Mouse (Mus musculus): ENCODE measurements around the gene Slc29a1.

Slc29a1 gene

DNA sequence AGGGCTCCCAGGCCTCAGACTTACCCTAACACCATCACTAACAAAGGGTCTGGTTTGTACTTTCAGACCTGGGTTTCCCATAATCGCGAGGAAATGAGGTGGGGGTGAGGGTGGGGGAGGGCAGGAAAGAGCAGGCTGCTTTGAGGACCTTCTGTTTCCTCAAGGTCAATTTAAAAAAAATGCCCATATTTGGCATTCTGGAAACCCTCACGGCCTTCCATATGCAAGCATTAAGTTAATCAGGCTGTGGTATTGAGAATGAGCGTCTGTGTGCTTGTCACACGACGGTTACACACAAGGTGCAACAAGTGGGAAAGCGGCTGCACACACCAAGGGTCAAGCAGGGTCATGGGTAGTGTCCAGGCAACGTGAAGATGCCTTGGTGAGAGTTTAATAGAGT lies 12.6 kb upstream of the Slc29a1 start:
- no peak for DNase-seq (ENCODE audit: low spot score in 2 of 2)

DNA sequence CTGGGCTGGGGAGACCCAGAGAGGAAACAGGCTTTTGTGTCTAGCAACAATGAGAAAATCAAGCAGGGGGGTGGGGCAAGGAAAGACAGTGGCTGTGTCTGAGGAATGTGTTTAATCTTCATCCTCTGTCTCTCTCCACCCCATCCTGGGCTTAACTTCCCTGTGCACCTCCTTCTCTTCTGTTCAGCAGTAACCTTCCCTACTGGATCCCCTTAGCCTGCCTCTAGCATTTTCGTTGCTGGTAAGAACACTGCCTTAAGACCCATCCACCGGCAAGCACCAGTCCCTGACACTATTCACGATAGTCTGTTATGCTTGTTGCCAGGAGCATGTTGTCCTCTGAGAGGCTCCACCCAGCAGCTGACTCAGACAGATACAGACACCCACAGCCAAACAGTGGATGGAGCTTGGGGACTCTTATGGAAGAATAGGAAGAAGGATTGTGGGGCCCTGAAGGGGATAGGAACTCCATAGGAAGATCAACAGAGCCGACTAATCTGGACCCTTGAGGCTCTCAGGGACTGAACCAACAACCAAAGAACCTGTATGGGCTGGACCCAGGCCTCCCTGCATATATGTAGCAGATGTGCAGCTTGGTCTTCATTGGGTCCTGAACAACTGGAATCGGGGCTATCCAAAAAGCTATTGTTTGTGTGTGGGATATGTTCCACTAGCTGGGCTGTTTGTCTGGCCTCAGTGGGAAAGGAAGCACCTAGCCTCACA lies 10.9 kb upstream of the Slc29a1 start:
- DNase-seq (ENCODE audit: low spot score in 2 of 2), result no peak

DNA sequence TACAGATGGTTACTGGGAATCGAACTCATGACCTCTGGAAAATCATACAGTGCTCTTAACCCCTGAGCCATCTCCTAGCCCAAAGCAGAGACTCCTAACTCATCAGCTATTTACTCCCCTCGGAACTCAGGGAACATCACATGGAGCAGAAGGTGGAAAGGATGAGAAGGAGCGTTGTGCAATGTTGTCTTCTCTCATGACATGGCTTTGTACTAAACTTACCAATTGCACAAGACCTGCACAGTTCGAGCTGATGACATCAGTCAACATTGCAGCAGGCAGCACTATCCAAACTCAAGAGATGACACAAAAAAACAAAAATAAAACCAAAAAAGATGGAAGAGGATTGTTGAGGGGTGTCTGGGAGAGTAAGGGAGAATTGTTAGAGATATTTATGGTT lies 9.0 kb upstream of the Slc29a1 start:
- DNase-seq (ENCODE audit: low spot score in 2 of 2), result no peak

DNA sequence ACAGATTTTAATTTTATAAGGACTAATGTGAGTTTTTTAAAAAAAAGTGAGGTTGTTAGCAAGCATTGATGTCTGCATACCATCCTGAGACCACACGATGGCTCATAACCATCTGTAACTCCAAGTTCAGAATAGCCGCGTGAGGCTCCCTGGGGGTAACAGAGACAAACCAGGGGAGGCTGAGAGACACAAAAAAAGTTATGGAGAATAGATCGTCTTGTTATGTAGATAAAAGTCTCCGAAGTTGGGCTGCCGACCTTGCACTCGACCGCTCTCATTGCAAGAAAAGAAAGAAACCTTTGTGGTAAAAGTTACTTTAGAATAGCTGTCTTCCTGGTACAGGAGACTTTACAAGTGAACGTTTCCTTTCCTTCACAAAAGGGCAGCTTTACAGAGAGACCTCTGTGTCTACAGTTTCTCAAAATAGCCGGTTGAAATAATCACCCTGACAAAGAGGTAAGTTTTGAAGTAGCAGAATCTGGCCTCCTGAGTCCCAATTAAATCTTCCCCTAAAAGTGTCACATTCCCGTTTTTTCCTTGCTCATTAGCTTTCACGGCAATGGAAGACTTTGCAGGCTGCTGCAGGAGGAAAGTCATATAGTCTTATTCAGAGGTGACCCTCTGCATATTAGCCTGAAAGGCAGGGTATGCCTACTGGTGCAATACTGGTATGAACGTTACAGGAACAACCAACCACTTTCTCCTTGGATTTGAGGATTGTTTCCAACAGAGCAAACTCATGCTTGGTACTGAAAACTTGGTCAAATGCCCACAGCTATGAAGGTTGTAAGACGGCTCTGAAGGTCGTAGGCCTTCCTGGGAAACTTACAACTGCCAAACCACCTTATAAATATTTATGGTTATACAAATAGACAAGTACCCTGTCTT lies 7.8 kb upstream of the Slc29a1 start:
- DNase-seq (ENCODE audit: low spot score in 2 of 2), result no peak

DNA sequence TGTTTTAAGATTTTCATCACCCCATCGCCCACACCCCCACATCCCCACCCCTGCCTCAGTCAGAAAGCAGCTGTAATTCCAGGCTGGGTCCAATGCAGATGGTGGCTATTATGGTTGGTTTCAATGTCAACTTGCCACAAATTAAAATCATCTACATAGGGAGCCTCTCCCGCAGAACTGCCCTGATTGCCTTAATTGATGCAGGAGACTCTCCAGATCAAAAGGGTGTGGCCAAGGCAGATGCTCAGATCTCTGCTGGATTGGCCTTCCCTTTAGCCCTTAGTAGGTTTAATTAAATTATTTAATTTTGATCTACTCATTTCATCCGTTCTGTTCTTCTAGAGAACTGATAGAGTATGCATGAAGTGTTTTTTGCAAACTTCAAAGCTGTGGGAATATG lies 3.6 kb upstream of the Slc29a1 start:
- no peak for DNase-seq (ENCODE audit: low spot score in 2 of 2)

DNA sequence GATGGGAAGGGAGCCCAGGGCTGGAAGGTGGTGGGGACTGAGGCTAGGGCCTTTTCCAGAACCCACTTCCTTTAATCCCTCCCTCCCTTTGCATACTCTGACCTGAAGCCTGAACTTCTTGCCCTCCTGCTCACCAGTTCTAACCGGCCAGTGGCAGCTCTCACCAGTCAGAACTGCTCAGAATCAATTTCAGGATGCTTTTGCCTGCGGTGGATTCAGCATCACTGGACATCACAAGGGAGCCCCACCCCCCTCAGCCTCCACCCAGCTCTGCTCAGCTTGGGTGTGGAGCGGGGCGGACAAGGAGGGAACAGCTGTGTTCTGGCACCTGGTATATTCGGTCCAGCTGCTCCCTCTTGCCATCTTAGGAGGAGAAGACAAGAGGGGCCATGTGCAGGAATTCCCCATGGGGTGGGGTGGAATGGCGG lies 2.5 kb upstream of the Slc29a1 start, which contains the start of gene Mymx:
Gene Mymx, minus strand, starts transcription at position 226 of the 428 bp plus-strand sequence.
- DNase-seq (ENCODE audit: low spot score in 2 of 2), result no peak

DNA sequence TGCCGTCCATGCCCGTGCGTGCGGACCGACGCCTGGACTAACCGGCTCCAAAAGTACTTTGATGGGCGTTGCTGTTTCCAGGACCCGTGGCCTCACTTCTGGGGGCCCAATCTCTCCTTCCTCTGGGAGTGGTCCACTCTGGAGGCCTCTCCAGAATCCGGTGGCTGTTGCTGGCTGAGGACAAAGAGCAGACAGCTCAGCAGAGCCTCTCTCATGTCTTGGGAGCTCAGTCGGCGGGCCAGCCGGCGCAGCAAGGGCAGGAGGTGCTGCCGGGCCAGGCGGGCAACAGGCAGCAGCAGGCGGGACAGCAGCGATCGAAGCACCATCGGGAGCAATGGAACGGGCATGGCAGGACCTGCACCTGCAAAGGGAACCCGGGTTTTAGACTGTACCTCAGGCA lies 1.9 kb upstream of the Slc29a1 start:
- DNase-seq (ENCODE audit: low spot score in 2 of 2), result no peak

DNA sequence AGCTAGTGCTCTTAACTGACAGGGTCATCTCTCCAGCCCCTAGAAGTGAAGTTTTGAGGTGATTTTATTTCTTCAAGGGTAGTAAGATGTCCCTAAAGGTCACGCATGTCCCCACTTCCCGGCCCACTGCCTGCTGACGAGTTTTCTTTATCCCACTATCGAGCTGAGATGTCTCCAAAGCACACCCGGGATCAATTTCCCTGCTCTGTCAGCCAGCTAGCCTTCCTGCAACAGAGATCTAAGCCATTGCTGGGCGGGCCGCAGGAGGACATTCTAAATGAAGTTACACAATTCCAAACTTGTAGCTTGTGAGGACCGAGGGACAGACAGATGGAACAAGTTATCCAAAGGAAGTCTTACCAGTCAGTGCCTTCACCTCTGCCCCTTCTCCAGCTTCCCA lies 861 bp upstream of the Slc29a1 start:
- DNase-seq (ENCODE audit: low spot score in 2 of 2), result no peak

DNA sequence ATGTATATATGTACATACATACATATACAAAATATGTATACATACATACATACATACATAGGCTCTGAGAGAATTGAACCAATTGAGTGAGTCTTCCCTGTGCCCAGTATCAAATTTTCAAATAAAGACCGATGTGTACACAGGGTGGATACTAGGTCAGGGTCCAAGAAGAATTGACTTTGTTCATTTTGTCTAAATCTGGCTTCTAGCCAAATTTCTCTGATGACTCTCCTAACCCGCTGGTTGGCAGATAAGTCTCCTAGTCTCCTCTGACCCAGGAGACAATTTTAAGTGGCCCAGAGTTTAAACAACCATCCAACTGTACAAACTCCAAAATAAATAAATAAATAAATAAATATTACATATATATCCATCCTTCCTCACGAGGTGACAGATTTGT lies 515 bp downstream of the Slc29a1 start:
- no peak for DNase-seq (ENCODE audit: low spot score in 2 of 2)

DNA sequence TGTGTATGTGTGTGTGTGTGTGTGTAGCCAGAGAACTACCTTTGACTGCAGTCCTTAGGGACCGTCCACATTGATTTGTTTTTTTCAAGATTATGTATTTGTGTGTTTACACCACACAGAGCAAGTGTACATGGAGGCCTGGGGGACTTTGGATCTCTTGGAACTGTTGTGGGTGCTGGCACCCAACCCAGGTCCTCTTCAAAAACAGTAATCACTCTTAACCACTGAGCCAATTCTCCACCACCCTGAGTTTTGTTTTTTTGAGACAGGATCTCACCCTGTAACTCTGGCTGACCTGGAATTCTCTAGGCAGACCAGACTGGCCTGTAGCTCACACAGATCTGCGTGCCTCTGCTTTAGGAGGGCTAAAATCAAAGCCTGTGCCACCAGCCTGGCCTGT lies 1.0 kb downstream of the Slc29a1 start:
- DNase-seq (ENCODE audit: low spot score in 2 of 2), result no peak

DNA sequence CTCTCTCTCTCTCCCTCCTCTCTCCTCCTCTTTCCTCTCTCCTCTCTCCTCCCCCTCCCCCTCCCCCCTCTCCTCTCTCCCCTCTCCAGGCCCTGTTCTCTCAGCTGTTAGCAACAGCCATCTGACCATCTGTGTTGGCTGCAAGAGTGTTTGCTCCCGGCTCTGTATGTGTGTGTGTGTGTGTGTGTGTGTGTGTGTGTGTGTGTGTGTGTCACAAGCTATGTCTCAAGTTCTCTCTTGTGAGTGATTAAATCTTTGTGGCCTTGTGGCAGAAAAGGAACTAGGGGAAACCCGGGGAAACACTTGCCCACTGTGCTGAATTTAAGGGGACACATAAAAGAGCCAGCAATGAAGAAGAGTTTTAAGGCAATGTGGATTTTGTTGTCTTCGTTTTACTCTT lies 1.6 kb downstream of the Slc29a1 start:
- peak in 1 of 2 experiments; percentile 59 for DNase-seq (ENCODE audit: low spot score in 2 of 2)

DNA sequence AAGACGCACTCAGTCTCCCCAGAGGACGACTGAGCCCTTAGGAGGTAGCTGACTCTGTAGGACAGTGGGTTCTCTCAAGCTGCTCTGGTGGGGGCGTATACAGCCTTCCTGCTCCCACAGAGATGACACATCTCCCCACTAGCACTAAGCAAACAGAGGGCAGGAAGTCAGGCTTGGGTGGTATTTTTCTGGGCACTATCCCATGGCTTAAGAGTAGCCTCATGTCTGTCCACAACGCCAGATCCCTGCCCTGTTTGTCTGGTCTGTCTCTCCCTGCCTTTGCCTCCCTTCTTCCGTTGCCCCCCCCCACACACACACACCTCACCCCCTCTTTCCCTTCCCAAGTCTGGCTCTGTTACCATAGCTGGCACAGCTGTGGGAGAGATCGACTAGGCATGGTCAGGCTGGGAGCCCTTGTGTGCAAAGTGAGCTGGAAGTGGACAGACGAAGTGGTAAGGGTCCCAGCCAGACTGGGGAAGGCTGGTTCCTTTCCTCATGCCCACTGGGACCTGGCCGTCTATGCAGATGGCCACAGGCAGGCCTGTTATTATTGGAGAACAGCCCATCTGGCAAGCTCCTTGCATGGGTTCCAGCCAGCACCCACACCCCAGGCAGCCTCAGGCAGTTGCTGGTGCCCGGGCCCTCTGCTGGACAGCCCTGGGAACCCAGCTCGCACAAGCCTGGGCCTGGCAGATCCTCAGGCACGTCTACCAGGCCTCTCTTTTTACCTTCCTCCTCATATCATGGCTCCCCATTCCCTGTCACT lies 2.6 kb downstream of the Slc29a1 start:
- peak; percentile 45 to 82 for DNase-seq (ENCODE audit: low spot score in 2 of 2)

DNA sequence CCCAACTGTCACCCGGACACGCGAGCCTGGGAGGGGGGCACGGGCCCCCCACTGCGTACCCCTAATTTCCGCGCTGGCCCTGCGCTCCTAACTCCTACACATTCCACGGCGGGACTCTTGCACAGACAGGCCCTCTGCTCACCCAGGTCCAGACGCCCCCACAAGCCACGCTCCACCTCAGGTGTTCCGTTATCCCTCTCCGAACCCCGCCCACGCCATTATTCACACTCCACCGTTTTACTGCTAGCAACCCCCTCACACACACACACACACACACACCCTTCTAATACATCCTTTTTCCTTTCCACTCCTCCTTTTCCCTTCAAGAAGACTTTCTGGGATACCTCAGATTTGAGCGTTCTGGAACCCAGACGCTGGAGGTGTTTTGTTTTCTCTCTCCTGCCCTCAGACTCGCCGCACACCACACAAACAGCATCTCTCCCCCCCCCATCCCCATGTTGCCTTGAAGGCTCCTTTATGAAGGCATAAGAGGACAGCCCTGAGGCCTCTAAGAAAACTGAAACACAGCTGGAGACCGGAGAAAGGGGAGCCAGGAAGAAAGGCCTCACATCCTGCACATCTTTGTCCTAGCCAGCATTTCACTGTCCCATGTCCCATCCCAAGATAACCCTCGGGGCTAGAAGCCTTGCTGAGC lies 3.5 kb downstream of the Slc29a1 start:
- no peak for DNase-seq (ENCODE audit: low spot score in 2 of 2)

DNA sequence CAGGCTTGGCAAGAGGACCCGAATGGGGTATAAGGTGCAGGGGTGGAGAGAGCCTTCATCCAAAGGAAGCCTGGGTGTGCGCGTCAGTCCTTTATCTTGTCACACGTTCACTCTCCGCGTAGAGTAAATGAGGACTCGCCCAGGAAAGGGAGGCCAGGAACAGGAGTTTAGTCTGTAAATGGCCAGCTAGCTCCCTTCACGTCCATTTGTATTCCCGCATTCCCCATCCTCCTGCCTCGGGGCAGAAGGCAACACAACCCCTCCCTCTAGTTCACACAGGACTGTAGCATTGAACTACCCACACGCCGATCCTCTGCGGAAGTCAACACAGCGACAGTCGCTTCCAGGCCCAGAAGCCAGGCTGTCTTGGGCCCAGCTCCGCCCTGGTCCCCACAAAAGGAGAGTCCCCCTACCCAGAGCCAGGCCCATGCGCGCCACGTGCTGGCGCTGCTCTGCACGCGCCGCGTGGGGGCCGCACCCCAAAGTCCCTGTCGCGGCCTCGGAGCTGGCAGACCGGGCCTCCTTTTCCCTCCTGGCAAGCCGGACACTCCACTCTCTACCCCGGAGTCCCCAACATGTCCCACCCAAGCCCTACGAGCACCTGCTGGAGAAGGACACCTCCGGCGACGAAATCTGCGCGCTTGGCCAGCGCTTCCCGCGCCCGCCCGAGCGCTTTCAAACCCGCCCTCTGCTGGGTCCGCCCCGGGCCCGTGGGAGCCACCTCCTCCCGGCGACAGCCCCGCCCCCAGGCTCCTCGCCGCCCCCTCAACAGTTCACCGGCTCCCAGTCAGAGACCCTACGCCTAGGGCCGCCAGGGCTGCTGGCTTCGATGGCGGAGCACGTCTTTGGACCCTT lies 4.3 kb downstream of the Slc29a1 start:
- peak; percentile 55 to 82 for DNase-seq (ENCODE audit: low spot score in 2 of 2)

DNA sequence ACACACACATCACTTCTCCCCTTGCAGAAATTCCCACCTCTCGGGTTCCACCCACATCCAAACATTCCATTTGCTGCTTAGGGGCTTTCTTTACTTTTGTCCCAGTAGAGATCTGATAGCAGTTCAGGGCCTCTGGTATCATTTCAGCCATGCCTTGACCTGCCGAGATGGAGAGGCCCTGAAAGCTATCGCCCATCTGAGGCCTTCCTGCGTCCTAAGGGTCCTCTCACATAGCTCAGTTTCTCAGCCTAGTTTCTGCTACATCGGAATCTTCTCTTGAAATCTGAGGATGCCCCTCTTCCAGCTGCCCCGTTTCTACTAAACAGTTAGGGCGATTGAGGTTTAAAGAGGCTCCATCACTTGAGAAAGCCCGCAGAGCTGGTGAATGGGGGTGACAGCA lies 5.2 kb downstream of the Slc29a1 start:
- DNase-seq (ENCODE audit: low spot score in 2 of 2), result no peak

DNA sequence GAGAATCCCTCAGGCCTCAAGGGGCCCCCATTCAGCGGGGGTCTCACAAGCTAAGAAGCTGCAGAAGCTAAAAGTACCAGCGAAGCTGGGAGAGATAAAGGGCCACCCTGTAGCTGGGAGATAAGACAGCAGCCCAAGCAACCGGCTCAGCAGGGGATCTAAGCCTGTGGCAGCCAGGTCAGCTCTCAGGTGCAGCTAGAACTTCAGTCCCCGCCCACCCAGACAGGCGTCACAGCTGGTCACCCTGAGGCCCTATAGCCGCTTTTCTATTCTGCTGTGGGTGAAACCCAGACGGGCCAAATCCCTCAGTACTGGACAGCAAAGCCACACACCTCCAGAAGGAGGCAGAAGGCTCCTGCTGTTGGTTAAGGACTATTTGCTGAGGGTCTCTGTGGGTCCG lies 5.9 kb downstream of the Slc29a1 start:
- peak in 1 of 2 experiments; percentile 38 for DNase-seq (ENCODE audit: low spot score in 2 of 2)

DNA sequence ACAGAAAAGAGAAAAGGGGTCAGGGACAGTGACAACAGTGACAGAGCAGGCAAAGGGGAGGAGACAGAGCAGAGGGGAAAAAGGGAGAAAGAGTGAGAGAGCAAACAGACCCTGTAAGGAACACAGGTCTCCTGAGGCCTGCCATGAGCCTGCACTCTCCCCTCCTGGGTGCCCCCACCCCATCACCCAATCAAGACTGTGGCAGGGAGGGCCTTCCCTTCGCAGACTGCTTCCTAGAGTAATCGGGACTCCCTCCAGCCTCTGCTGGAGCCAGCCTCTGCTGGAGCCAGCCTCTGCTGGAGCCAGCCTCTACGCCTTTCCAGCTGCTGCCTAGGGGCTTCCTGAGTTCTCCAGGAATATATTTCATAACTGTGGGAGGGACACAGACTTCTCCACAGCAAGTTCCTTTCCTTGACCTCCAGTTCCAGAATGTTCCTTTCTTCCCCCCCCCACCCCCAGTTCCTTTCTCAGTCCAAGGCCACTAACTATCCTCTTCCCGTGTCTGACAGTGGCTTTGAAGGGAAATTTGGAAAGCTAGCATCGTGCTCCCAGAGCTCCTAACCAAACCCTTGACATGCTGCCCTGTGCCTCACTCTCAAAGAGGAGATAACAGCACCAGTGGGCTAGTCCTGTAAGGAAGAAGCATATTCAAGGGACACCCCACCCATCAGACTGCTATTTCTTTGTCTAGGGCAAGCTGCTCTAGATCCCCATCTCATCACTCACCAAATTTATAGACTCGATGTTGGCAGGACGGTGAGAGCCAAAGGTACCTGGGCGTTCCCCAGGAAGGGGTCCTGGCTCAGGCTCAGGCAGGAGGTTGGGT lies 6.6 kb downstream of the Slc29a1 start:
- DNase-seq (ENCODE audit: low spot score in 2 of 2), result no peak

DNA sequence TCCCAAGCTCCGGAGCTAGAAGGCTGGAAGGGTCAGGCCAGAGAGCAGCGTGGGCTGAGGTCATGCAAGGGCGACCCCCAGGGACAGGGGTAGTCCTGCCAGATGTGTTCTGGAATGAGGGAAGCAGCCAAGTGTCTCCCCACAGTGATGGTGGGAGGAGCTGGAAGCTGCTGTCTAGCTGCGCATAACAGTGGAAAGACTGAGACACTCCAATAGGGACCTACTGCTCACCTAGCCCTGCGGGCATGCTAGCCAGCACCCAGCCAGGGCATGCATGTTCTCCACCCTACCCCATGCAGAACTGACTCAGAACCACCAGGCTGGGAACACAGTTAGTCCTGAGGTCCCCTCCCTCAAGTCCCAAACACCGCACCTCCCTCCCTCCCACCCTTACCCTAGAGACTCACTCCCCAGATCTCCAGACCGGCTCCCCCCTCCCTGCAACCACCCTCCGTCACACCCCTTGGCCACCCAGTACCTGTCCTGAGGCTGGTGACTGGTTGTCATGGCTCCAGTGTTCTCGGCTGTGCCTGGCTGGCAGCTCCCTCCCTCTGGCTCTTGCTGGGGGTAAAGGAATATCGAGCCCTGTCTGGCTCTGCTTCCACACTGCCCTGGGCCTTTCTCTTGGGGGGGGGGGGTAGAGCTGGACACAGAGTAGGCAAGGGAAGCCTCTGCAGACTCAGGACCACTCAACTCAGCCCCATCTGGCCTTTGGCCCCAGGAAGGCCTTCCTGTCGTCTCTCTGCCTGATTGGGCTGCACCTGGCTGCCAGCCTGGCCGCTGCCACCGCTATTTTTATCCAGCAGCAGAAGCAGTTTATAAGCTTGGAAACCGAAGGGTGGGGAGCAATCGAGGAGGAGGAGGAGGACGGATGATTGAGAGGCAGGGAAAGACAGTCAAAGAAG lies 7.5 kb downstream of the Slc29a1 start:
- no peak for DNase-seq (ENCODE audit: low spot score in 2 of 2)

DNA sequence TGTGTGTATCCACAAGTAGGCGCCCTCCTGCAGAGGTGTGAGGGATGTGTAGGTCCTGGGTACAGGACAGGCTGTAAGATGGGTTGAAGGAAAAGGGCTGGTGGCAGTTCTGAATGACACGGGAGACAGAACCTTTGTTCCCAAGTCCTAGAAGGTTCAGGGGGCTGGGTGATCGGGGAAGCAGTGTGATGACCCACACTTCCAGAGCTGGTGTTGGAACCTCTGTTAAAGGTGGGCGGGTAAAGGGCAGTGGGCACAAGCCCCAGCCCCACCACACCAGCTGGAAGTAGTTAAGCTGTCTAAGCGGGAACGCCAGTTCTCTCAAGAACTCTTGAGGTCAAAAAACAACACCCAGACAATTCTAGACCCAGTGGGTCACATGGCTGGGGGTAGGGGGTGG lies 9.0 kb downstream of the Slc29a1 start:
- DNase-seq (ENCODE audit: low spot score in 2 of 2), result no peak

Data from cerebellum, postnatal 4 days (tissue).